Mouse (Mus musculus) CH12.LX (cell line): ENCODE results near the gene Mettl24. TPM values are rescaled to one million over a fixed set of nuclear protein-coding genes. Genes with fewer than 3 reads are reported as not detected.

ENCODE experiments used
- DNase-seq: peaks from one replicate; pipeline ENCODE4 v3.0.0-alpha.2; 2013; ENCODE audit errors: extremely low read depth
- H3K27ac ChIP-seq: 2 replicates; pipeline ENCODE4 v1.5.1; 2012; ENCODE audit warnings: low read depth, mild to moderate bottlenecking, control low read depth, moderate library complexity; ENCODE audit not compliant: insufficient read depth
- H3K27me3 ChIP-seq: replicated peaks from 2 replicates; pipeline ENCODE3; 2012; ENCODE audit warnings: inconsistent platforms
- H3K36me3 ChIP-seq, 2 experiments: replicated peaks in 1 of 2; 2 replicates each; pipeline versions ENCODE3 to v1.6.1; 2012; ENCODE audit warnings: inconsistent platforms in 1 of 2, low read length in 1 of 2, mild to moderate bottlenecking in 1 of 2, mixed read lengths in 1 of 2, moderate library complexity in 1 of 2; ENCODE audit not compliant: control insufficient read depth in 1 of 2, insufficient read depth in 1 of 2
- H3K4me1 ChIP-seq, 2 experiments: 2 replicates each; pipeline ENCODE4 v1.6.1; 2012; ENCODE audit warnings: inconsistent platforms in 1 of 2, moderate library complexity in 1 of 2; ENCODE audit not compliant: insufficient read depth in 2 of 2, control insufficient read depth in 1 of 2
- H3K4me2 ChIP-seq: 2 replicates; pipeline ENCODE4 v1.6.1; 2012; ENCODE audit warnings: low read depth, mild to moderate bottlenecking, control low read depth; ENCODE audit not compliant: poor library complexity, insufficient read depth, severe bottlenecking
- H3K4me3 ChIP-seq, 3 experiments: fragments of 150-350 bp in 1 of 3; sonication (generic) in 1 of 3; replicated peaks in 1 of 3; 2 replicates each; pipeline versions ENCODE3 to v1.5.1; 2011 to 2012; ENCODE audit warnings: low read depth in 2 of 3, low read length in 2 of 3, mild to moderate bottlenecking in 2 of 3, moderate library complexity in 2 of 3, control low read depth in 1 of 3, improper control_type of control experiment in 1 of 3, inconsistent platforms in 1 of 3, mixed read lengths in 1 of 3; ENCODE audit not compliant: poor library complexity in 1 of 3
- H3K79me2 ChIP-seq: replicated peaks from 2 replicates; pipeline ENCODE4 v1.6.1; 2012; ENCODE audit warnings: mild to moderate bottlenecking, moderate library complexity; ENCODE audit not compliant: control insufficient read depth, poor library complexity, insufficient read depth, severe bottlenecking; ENCODE audit errors: extremely low read depth
- H3K9ac ChIP-seq: 2 replicates; pipeline ENCODE4 v1.6.1; 2012; ENCODE audit warnings: low read depth, mild to moderate bottlenecking, control low read depth, moderate library complexity; ENCODE audit not compliant: insufficient read depth
- H3K9me3 ChIP-seq: replicated peaks from 2 replicates; pipeline ENCODE3; 2012; ENCODE audit warnings: low read length, inconsistent platforms, mixed read lengths
- BHLHE40 ChIP-seq: IDR thresholded peaks from 2 replicates; pipeline ENCODE4 v1.6.1; 2011; ENCODE audit warnings: mild to moderate bottlenecking, low read depth, low read length, improper control_type of control experiment
- CHD1 ChIP-seq: IDR thresholded peaks from 2 replicates; pipeline ENCODE4 v1.6.1; 2012; ENCODE audit warnings: low read depth, low read length, improper control_type of control experiment, inconsistent platforms
- E2F4 ChIP-seq: IDR thresholded peaks from 2 replicates; pipeline ENCODE4 v1.6.1; 2011; ENCODE audit warnings: low read depth, low read length, improper control_type of control experiment; ENCODE audit not compliant: insufficient replicate concordance
- ELF1 ChIP-seq: IDR thresholded peaks from 2 replicates; pipeline ENCODE4 v1.6.1; 2014; ENCODE audit warnings: low read depth, mild to moderate bottlenecking, inconsistent platforms, low read length, improper control_type of control experiment
- ETS1 ChIP-seq: conservative IDR thresholded peaks from 2 replicates; pipeline ENCODE4 v1.6.1; 2012; ENCODE audit warnings: low read depth, mild to moderate bottlenecking, inconsistent platforms, low read length, improper control_type of control experiment, moderate library complexity
- GABPA ChIP-seq: IDR thresholded peaks from 2 replicates; pipeline ENCODE4 v1.6.1; 2012; ENCODE audit warnings: low read depth, low read length, improper control_type of control experiment, inconsistent platforms; ENCODE audit not compliant: insufficient replicate concordance
- IRF4 ChIP-seq: IDR thresholded peaks from 2 replicates; pipeline ENCODE4 v1.6.1; 2014; ENCODE audit warnings: low read depth, mild to moderate bottlenecking, inconsistent platforms, low read length, improper control_type of control experiment
- JUND ChIP-seq: conservative IDR thresholded peaks from 2 replicates; pipeline ENCODE4 v1.6.1; 2011; ENCODE audit warnings: low read depth, low read length, improper control_type of control experiment
- MAX ChIP-seq: IDR thresholded peaks from 2 replicates; pipeline ENCODE4 v1.6.1; 2011; ENCODE audit warnings: low read length, improper control_type of control experiment
- MAZ ChIP-seq: IDR thresholded peaks from 2 replicates; pipeline ENCODE4 v1.6.1; 2012; ENCODE audit warnings: low read depth, mild to moderate bottlenecking, inconsistent platforms, low read length, improper control_type of control experiment, moderate library complexity
- MXI1 ChIP-seq: IDR thresholded peaks from 2 replicates; pipeline ENCODE4 v1.6.1; 2011; ENCODE audit warnings: mild to moderate bottlenecking, low read depth, low read length, improper control_type of control experiment
- MYC ChIP-seq: IDR thresholded peaks from 2 replicates; pipeline ENCODE4 v1.6.1; 2011; ENCODE audit warnings: low read depth, mild to moderate bottlenecking, improper control_type of control experiment, low read length
- NELFE ChIP-seq: IDR thresholded peaks from 2 replicates; pipeline ENCODE4 v1.6.1; 2011; ENCODE audit warnings: low read depth, low read length, improper control_type of control experiment
- NRF1 ChIP-seq: IDR thresholded peaks from 2 replicates; pipeline ENCODE4 v1.6.1; 2014; ENCODE audit warnings: low read depth, mild to moderate bottlenecking, inconsistent platforms, low read length, improper control_type of control experiment, moderate library complexity
- PAX5 ChIP-seq: IDR thresholded peaks from 2 replicates; pipeline ENCODE4 v1.6.1; 2012; ENCODE audit warnings: low read length, inconsistent platforms, mixed read lengths
- POLR2A ChIP-seq: IDR thresholded peaks from 2 replicates; pipeline ENCODE4 v1.6.1; 2011; ENCODE audit warnings: low read depth, mild to moderate bottlenecking, improper control_type of control experiment, low read length
- POLR2AphosphoS2 ChIP-seq: IDR thresholded peaks from 2 replicates; pipeline ENCODE4 v1.6.1; 2011; ENCODE audit warnings: low read depth, low read length, improper control_type of control experiment
- UBTF ChIP-seq: IDR thresholded peaks from 2 replicates; pipeline ENCODE4 v1.6.1; 2012; ENCODE audit warnings: low read depth, mild to moderate bottlenecking, inconsistent platforms, low read length, improper control_type of control experiment, moderate library complexity
- USF2 ChIP-seq: conservative IDR thresholded peaks from 2 replicates; pipeline ENCODE4 v1.6.1; 2011; ENCODE audit warnings: low read depth, low read length, improper control_type of control experiment
- ZKSCAN1 ChIP-seq: IDR thresholded peaks from 2 replicates; pipeline ENCODE4 v1.6.1; 2012; ENCODE audit warnings: low read depth, inconsistent platforms, low read length, improper control_type of control experiment, borderline replicate concordance
- ZMIZ1 ChIP-seq: IDR thresholded peaks from 2 replicates; pipeline ENCODE4 v1.6.1; 2012; ENCODE audit warnings: low read depth, mild to moderate bottlenecking, inconsistent platforms, low read length, improper control_type of control experiment
- ZNF384 ChIP-seq: IDR thresholded peaks from 2 replicates; pipeline ENCODE4 v1.6.1; 2012; ENCODE audit warnings: low read depth, low read length, improper control_type of control experiment, inconsistent platforms
- dilution Hi-C: fragments of 300-500 bp; cut with MboI; formaldehyde crosslinking; loops from 2 replicates; pipeline ENCODE4 v1.14.3; 2020; ENCODE audit warnings: low sequenced_read_pairs; ENCODE audit not compliant: extremely low pct_unique_long_range_greater_than_20kb, extremely low pct_ligation_motif_present
- in situ Hi-C: fragments of 300-500 bp; cut with MboI; formaldehyde crosslinking; loops from 3 replicates; pipeline ENCODE4 v1.14.3; 2019; ENCODE audit warnings: low sequenced_read_pairs, low pct_ligation_motif_present, low pct_unique_long_range_greater_than_20kb, mixed read lengths
- polyA plus RNA-seq: library from polyadenylated mRNA; unstranded; fragments of >175 nt; gene quantifications from 2 replicates; pipeline ENCODE4 v1.2.1, GENCODE M21; 2012; ENCODE audit warnings: low read depth; ENCODE audit not compliant: insufficient read length
- total RNA-seq, 2 experiments: library from RNA; depleted of rRNA; stranded (reverse); fragments of 300-350 nt in 1 of 2; fragments of >200 nt in 1 of 2; gene quantifications; 2 replicates each; pipeline ENCODE4 v1.2.3; 2012 to 2014

The Mettl24 gene
- total and polyA plus RNA-seq, 3 experiments = not detected

GRCm38 (mm10) chr10:40684326-40684725, 1.2 kb downstream of the Mettl24 start:
- H3K4me1 ChIP-seq = no peaks in the 10 kb centered on the region
- in situ Hi-C loops (no loop called here), dilution Hi-C loops (no loop called here)
- no peaks in the 10 kb centered on the region for H3K79me2 ChIP-seq
- H3K9me3 ChIP-seq = no peaks in the 10 kb centered on the region
- TF ChIP-seq POLR2A (no peak), MAX (no peak), ELF1 (no peak), PAX5 (no peak), E2F4 (no peak)
- no peak overlapping the region for H3K27ac ChIP-seq
- no peak overlapping the region for H3K4me3 ChIP-seq
- no peaks in the 10 kb centered on the region for H3K27me3 ChIP-seq
- DNase-seq = no peak
- H3K36me3 ChIP-seq = no peaks in the 10 kb centered on the region
- no peak overlapping the region for H3K9ac ChIP-seq
- H3K4me2 ChIP-seq = no peak overlapping the region

GRCm38 (mm10) chr10:40685641-40686040, 2.6 kb downstream of the Mettl24 start:
- H3K27ac ChIP-seq = no peak overlapping the region
- no peaks in the 10 kb centered on the region for H3K36me3 ChIP-seq
- no peak for DNase-seq
- H3K27me3 ChIP-seq = no peaks in the 10 kb centered on the region
- no peaks in the 10 kb centered on the region for H3K79me2 ChIP-seq
- TF ChIP-seq ZMIZ1 = no peak
- no peak for TF ChIP-seq ELF1
- no peak for TF ChIP-seq MAZ
- no peak for TF ChIP-seq JUND
- no peak for TF ChIP-seq USF2
- TF ChIP-seq MXI1 = no peak
- TF ChIP-seq PAX5 = no peak
- no peak for TF ChIP-seq UBTF
- TF ChIP-seq NRF1 = no peak
- TF ChIP-seq MYC = no peak
- no peak for TF ChIP-seq ZKSCAN1
- no peak for TF ChIP-seq MAX
- TF ChIP-seq BHLHE40 = no peak
- no peak for TF ChIP-seq ZNF384
- TF ChIP-seq NELFE = no peak
- no peak for TF ChIP-seq GABPA
- no peak for TF ChIP-seq CHD1
- no peak for TF ChIP-seq POLR2AphosphoS2
- no peak for TF ChIP-seq ETS1
- no peak for TF ChIP-seq IRF4
- no peaks in the 10 kb centered on the region for H3K4me1 ChIP-seq
- in situ Hi-C loops = no loop called here
- dilution Hi-C loops = no loop called here
- no peak overlapping the region for H3K4me3 ChIP-seq
- H3K9ac ChIP-seq = no peak overlapping the region
- no peaks in the 10 kb centered on the region for H3K9me3 ChIP-seq
- no peak overlapping the region for H3K4me2 ChIP-seq
